Mouse (Mus musculus) cerebellum, adult 11 months (tissue): ENCODE measurements around the gene Gm38392.

Experiments
- DNase-seq: peaks from one replicate; pipeline ENCODE4 v3.0.0; 2022

The Gm38392 gene

DNA sequence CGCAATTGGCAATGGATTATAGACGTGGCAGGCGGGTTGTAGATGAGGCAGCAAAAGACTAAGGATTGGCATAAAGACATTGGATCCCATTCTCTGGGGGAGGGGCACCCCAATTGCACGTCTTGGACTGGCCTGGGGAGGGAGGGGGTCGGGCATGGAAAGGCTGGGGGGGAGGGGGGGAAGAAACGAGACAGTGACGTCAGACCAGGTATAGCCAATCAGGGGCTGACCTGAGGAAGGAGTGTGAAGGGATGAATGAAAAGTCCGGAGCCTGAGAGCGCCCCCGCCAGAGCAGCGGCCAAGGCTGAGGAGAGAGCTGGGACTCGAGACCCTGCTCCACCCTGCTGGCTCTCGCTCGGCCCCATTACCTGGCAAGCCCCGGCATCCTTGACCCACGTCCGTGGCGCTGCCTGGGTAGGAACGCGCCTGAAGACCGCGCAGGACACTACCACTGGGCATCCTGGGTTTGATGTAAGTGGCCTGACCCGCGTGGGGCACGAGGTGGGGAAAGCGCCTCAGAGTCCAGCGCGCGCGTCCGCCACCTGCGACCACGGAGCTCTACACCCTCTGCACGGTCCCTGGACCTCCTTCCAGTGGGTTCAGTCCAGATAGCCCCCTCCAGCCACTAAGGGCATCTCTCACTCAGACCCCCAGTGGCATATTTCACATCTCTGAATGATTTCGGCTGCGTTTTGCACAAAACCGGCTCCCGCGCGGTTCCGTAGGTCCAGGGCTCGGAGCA lies 72.6 kb downstream of the Gm38392 start:
- peak; percentile 82 for DNase-seq

DNA sequence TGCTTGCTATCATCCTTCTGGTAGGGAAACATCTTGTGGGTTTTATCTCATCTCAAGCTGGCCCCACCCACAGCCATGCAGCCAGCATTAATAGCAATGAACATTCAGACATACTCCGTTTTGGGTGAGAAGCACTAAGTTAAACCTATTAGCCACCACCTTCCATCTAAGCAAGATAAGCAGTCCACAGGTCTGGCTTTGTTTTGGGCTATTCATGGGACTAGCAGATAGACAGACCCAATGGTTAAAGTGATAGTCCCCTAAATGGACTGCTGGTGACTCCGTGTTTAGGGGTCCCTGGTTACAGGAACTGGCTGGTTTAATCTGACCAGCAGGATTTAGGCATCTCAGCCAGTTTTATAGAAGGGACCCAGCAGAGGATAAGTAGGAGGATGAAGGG lies 74.0 kb downstream of the Gm38392 start:
- DNase-seq, result no peak

- no peak for DNase-seq
Measured at GRCm38 (mm10) chr3:88212356-88212755, 74.7 kb downstream of the Gm38392 start.

DNA sequence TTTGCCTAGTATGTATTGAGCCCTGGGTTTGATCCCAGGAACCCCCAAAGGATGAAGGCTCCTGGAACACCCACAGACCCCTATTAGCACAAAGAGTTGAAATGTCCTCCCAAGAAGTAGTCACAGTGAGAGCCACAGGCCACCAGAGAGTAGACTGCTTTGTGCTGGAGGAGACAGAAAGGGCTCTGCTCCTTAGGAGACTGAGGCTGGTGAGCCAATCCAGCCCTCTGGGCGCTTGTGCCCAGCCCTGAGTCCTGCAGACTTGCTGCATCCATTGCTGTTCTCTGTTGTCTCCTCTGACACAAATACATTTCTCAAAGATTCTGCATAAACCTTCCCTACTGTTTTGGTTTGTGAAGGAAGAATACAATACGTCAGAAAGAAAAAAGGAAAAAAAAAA lies 76.1 kb downstream of the Gm38392 start:
- DNase-seq, result no peak

DNA sequence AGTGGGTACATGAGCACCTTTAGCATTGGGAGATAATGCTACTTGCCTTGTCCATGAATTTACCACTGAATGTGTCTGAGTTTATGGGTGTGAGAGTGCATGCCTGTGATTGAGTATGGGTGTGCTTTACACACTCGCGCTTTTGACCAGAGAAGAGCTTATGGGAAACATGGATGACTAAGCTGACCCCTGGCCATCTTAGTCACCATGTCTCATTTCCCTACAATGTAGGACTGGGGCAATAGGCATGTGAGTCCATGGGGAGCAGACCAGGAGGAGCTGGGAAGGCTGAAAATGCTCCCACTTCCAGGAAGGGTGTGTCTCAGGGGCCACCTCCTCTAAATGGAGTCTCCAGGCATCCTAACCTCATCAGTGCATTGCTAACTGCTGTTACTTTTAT lies 76.9 kb downstream of the Gm38392 start:
- DNase-seq, result no peak

DNA sequence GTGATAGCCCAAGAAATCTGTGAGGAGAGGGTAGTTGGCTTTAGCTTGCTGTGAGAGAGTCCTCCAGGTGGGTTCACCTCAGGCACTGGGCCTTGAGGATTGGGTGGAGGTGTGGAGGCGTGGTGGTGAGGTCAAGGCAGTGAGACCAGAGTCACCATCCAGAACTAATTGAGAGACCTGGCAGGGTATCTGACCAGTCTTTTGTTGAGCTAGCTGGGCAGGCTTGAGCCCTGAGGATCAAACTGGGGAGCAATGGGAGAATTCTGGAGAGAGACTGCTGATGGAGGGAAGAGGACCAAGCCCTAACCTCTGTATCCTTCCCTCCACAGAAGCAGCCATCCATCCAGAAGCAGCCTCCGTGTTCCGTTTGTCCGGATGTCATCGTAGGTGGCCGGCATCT lies 77.7 kb downstream of the Gm38392 start:
- peak; percentile 16 for DNase-seq

- peak; percentile 20 for DNase-seq
Measured at GRCm38 (mm10) chr3:88208226-88208720, 78.7 kb downstream of the Gm38392 start.

DNA sequence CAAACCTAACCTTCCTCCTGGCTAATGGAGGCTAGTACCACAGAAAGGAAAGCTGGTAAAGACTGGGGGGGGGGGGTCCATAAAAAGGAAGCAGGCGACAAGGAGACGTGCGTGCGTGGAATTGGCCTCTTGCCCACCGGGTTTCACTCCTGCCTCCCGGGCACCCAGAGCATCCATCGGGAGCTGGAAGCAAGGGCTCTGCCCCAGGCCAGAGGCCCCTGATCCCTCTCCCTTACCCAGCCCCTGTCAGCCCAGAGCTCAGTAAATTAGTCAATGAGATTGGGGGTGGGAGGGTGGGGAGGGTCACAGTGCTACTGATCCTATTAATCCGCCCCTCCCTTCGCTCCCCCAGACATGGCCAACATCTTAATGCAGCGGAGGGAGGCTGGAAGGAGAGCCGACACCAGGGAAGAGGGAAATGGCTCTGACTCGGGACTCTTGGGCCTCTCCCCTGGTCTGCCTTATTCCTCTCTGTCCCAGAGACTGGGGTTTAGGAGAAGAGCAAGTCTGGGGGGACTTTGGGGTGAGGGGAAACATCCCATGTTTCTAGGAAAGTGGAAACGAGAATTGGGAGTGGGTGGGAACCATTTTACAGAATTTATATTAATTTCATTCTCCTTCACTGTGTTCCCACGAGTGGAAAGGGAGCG lies 79.4 kb downstream of the Gm38392 start:
- peak; percentile 44 for DNase-seq

DNA sequence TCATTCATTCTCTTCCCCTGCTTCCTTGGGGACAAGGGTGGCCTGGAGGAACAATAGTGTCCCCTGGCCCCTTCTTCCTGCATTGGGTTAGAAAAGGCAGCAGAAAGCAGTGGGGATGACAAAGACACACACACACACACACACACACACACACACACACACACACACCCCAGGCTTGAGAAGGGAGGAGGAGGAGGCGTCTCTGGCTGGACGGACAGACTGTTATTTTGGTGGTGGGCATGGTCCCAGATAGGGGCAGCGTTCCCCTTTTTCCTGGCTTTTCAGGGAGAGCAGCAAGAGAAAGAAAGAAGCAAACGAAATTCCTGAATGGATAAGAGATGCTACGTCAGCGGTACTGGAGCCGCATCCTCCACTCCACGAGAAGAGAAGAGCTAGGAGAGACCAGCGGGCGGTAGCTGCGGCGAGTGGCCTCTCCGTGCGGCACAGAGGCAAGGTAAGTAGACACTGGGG lies 80.1 kb downstream of the Gm38392 start:
- DNase-seq, result peak; percentile 64

- DNase-seq, result peak; percentile 25
Measured at GRCm38 (mm10) chr3:88206500-88206899, 80.5 kb downstream of the Gm38392 start.

DNA sequence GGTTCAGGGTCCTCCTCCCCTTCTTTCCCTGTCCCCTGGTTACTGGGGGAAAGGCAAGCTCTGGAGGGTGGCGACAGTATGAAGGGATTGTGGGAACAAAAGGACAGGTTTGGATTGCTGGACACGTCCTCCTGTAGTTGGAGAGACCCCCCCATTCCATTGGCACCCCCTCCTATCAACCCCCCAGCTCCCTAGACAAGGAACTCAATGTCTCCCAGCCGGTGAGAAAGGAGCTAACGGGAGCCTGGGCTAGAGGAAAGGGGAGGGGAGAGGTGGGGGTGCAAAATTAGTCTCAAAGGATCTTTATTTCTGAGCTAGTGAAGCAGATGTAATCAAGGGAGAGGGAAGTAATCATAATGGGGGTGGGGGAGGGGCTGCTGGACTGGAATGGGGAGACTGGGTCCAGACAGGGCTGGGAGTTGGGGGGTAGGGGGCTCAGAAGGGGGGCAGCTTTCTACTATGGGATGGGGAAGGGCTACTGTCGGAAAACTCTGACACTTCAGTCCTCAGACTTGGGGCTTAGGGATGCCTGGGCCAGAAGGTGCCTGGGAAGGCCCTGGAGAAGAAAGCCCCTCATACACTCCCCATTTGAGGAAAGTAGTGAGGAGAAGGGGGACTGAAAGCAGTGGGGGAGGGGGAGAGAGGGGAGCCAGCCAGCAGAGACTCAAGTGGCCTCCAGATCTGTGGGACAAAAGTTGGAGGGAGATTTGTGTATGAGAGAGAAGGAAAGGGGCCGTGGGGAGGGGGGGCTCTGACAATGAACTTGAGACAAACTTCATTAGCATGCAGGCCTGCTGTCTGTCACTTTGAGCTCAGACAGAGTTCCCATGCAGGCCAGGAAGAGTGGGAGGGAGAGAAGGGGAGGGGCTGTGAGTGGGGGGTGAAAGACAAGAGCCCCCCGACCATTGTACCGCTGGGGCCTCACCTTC lies 81.2 kb downstream of the Gm38392 start:
- DNase-seq, result peak; percentile 19

DNA sequence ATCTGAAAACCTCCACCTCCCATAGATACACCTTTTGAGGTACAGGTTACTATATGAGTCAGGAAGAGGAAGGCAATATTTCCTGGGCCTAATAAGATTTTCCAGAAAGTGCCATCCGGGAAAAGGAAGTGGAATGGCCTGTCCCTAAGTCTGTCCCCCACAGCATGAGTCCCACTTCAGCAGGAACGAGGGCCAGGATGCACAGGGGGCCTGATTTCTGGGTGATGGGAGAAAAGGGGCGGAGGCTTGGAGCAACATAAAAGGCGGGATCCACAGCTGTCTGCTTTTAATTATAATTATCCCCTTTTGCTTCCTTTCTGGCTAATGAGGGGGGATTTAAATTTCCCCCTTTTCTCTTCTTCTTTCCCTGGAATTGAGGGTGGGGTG lies 81.8 kb downstream of the Gm38392 start:
- DNase-seq, result peak; percentile 19

DNA sequence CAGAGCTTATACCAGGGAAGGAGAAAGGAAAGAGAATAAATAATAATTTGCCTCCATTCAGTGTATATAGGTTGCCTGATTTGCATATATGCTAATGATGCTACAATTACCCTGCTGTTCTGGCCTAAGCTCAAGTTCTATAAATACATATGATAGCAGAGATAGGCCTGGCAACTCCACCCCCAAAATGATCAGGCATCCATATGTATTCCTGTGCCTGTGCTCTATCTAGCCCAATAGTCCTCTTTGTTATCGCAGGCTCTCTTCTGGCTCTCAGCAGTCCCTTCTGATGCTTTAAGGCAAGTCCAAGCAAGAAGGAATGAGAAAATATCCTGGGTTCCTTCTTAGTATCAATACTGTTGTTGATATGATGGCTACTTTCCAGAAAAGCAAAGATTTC lies 82.3 kb downstream of the Gm38392 start:
- DNase-seq, result no peak

DNA sequence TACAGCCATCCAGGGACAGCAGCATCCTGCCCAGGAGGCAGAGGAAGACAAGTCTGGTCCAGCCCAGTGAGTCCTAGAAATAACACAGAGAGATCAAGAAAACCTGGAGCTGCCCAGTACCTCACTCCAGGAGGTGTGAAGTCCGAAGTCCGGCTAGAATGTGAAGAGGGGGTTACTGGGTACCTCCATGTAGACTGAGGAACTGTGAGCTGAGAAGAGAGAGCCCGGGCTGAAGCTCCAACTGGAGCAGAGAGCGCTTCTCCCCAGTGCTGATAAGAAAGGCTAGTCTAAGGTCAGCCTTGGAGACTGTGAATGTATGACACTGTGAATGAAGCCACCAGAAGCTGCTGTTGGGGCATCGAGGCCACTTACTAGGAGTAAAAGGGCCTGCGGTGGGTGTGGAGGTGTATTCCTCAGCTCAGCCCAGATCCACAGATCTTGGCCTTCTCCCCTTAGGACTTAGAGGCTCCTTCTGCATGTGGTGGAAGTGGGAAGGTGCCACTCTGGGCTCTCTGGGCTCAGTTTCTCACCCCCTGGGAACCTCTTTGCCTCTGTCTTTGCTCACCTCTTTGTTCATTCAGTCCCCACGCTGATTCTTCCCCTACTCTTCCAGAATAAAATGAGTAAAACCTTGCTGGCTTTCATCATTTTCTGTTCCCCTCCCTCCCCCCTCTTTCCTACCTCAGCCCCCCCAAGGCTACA lies 82.9 kb downstream of the Gm38392 start:
- peak; percentile 19 for DNase-seq

DNA sequence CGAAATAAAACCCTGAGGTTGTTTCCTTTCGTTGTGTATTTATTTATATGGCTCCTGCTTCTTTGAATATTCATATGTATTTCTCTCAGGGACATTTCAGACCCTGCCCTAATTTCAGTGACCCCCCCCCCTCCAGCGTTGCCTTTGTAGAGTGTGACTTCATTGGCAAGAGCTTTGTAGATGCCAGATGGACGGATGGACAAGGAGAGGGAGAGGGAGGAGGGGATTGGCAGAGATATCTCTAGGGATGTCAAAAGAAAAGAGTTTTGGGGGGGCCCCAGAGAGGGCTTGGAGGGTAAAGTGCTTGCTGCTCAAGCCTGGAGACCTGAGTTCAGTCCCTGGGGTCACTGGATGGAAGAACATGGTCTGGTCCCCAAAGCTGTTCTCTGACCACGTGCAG lies 83.6 kb downstream of the Gm38392 start:
- DNase-seq, result peak; percentile 13

- no peak for DNase-seq
Measured at GRCm38 (mm10) chr3:88202986-88203385, 84.0 kb downstream of the Gm38392 start.

DNA sequence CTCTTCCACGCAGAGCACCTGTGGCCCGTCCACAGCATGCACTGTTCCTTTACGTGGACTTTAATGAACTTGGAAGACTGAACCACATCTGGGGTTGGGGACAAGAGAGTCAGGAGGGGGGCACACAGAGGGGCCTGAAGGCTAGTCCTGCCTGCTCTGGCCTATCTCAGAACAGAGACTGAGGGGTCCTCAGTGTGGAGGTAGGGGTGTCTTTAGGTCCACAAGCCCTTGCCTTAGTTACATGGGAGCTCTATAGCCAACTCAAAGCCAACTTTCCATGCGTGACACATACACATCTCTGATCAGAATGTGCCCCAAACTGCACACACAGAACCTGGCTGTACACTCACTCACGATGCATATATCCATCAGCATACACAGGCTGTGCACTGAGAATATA lies 85.4 kb downstream of the Gm38392 start:
- peak; percentile 20 for DNase-seq

- no peak for DNase-seq
Measured at GRCm38 (mm10) chr3:88200972-88201330, 86.1 kb downstream of the Gm38392 start.

DNA sequence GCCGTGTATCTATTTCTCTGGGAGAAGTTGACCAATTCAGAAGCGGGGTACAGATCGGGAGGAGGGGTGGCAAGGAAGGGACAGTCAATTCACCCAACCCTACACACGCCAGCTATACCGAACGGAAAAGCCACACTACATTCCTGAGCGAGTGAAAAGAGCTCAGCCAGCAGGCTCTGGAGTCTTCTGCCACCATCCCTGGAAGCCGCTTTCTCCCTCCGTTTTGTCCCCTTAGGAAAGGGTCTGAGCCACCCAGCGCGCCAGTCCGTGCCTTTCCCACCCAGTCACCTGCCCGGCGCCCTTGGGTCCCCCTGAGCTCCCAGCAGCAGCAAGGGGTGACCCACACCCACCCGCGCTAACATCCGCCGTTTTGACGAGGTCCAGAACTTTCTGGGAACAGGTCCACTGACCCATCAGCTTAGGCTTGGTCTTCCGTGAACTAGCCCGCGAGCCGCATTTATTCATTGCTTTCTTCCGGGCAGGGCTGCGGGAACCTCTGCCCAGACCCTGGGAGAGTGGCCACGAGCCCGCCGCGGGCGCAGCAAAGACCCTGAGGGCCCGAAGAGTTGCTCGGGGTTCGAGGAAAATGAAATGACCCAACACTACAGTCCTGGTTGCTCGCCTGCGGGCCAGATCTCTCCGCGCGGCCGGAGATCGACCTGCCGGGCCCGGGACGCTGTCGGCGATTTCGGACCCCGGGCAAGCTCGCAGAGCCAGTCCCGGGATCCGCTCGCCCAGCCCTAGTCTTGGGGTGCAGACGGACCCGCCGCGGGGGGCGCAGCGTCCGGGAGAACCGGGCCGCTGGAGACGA lies 86.6 kb downstream of the Gm38392 start:
- DNase-seq, result peak; percentile 53

GRCm38 (mm10) chr3:88199541-88200110 lies 87.4 kb downstream of the Gm38392 start:
- DNase-seq, result no peak

DNA sequence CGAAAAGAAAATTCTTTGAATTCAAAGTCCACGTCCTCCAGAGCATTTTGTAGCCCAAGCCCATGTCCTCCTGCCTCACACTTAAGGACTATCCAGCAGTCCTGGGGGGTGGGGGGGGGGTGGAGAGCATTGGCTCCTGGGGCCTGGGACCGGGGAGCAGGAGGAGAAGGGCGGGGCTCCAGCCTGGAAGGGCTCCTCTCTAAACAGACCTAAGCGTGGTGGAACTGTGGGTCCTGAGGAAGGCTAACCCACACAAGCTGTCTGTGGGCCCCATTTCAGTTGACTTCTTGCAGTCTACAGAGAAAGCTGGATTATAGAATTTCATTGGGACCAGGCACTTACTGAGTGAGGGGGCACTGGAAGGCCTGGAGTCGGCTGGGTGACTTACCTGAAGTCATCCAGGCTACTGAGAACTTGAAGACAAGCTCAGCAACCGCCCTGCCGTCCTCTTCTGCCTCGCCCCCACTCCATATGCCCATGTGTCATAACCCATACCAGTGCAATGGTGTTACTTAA lies 88.4 kb downstream of the Gm38392 start:
- no peak for DNase-seq
